Comparison of ENCODE assay signal across 31 mouse cellular contexts in genomic region chr14:34293641-34294040, GRCm38 (mm10). TPM values are rescaled to one million over a fixed set of nuclear protein-coding genes. Genes with fewer than 3 reads are reported as not detected.
DNase-seq lines count a peak whose midpoint lies in the region; ATAC-seq lines count a peak whose summit lies in the region.
"Had no signal": no experiment of that assay in that cellular context is flagged by ENCODE, and none has a peak within 500 bp of the region (broad histone marks: within the 10 kb centered on the region; RNA-seq: fewer than 3 reads in every experiment).

No protein-coding gene starts in this region.

- no peak overlapping the region for H3K9ac ChIP-seq in kidney, embryonic 15.5 days
- H3K9ac ChIP-seq: embryonic facial prominence, embryonic 13.5 days; forebrain, embryonic 12.5 days; forebrain, embryonic 15.5 days; heart, embryonic 12.5 days; heart, embryonic 15.5 days; hindbrain, embryonic 13.5 days had no signal

- 64% methylated on average over 3 of the region's 3 CpGs for WGBS in kidney, embryonic 15.5 days

- H3K4me2 ChIP-seq in kidney, embryonic 15.5 days, result no peak overlapping the region
- H3K4me2 ChIP-seq: embryonic facial prominence, embryonic 13.5 days; forebrain, embryonic 12.5 days; forebrain, embryonic 15.5 days; heart, embryonic 12.5 days; heart, embryonic 15.5 days; hindbrain, embryonic 13.5 days had no signal

- H3K4me1 ChIP-seq in kidney, embryonic 15.5 days, result peaks cover 19% of the 10 kb centered on the region
- H3K4me1 ChIP-seq: forebrain, embryonic 12.5 days; forebrain, embryonic 15.5 days; hindbrain, embryonic 10.5 days; hindbrain, embryonic 13.5 days had no signal

- DNase-seq in kidney, adult 9 months, result peak; percentile 66
- no peak for DNase-seq in kidney, adult 18-20 months
- DNase-seq in kidney, postnatal 10 days, result peak; percentile 26
- DNase-seq in Muller cell, postnatal 12 days (ENCODE audit: inconsistent ontology term), result no peak
- no peak for DNase-seq in embryo, embryonic 10 days (ENCODE audit: low spot score)
- no peak for DNase-seq in right cerebral cortex, postnatal 4 days
- DNase-seq: adrenal gland, adult 8-10 months; adrenal gland, postnatal 25 days; B cell, adult 2 months; cerebellum, adult 18-20 months; cerebellum, adult 9-10 months; cerebellum, postnatal 14 days; embryo, embryonic 11 days; gastrocnemius, postnatal 25 days; heart, adult 18-20 months; heart, postnatal 10 days; heart, postnatal 36 days had no signal

- H3K27me3 ChIP-seq in kidney, embryonic 15.5 days, result no peaks in the 10 kb centered on the region
- H3K27me3 ChIP-seq: CH12.LX; embryonic facial prominence, embryonic 13.5 days; forebrain, embryonic 12.5 days; forebrain, embryonic 15.5 days; heart, embryonic 12.5 days; heart, embryonic 15.5 days; hindbrain, embryonic 13.5 days had no signal

- H3K9me3 ChIP-seq in kidney, embryonic 15.5 days (replicated peaks), result no peaks in the 10 kb centered on the region
- H3K9me3 ChIP-seq: embryonic facial prominence, embryonic 10.5 days; embryonic facial prominence, embryonic 13.5 days; forebrain, embryonic 12.5 days; forebrain, embryonic 15.5 days; G1E; heart, embryonic 12.5 days; heart, embryonic 15.5 days; hindbrain, embryonic 10.5 days; hindbrain, embryonic 13.5 days had no signal

- no peaks in the 10 kb centered on the region for H3K36me3 ChIP-seq in kidney, embryonic 15.5 days
- H3K36me3 ChIP-seq: embryonic facial prominence, embryonic 10.5 days; forebrain, embryonic 12.5 days; forebrain, embryonic 15.5 days; heart, embryonic 12.5 days; heart, embryonic 15.5 days; hindbrain, embryonic 10.5 days; hindbrain, embryonic 13.5 days had no signal

- H3K27ac ChIP-seq in kidney, embryonic 15.5 days, result peak overlapping the region; percentile 64
- H3K27ac ChIP-seq: embryonic facial prominence, embryonic 10.5 days; embryonic facial prominence, embryonic 13.5 days; forebrain, embryonic 12.5 days; forebrain, embryonic 15.5 days; heart, embryonic 15.5 days; hindbrain, embryonic 10.5 days; hindbrain, embryonic 13.5 days had no signal

- no peak overlapping the region for H3K4me3 ChIP-seq in kidney, embryonic 15.5 days (replicated peaks)
- H3K4me3 ChIP-seq: embryonic facial prominence, embryonic 10.5 days; embryonic facial prominence, embryonic 13.5 days; erythroblast, embryonic 14.5 days; forebrain, embryonic 12.5 days; forebrain, embryonic 15.5 days; heart, embryonic 12.5 days; heart, embryonic 15.5 days; hindbrain, embryonic 10.5 days; hindbrain, embryonic 13.5 days had no signal

- peak; percentile 72; the same call in 1 of the 2 replicates for ATAC-seq in kidney, embryonic 15.5 days (replicated peaks; ENCODE audit: low FRiP score)
- ATAC-seq: activated CD4-positive, CD25-positive, alpha-beta regulatory T cell, adult 4 months; forebrain, embryonic 15.5 days; hindbrain, embryonic 16.5 days had no signal

RNA-seq across cellular contexts. Expression of gene Shld2, which starts 16.7 kb away (rescaled TPM):
- 10.5 and 11.0 TPM in 2 replicates for polyA plus RNA-seq in kidney, embryonic 15.5 days (2015; fragmentation: Nextera tagmentation; extraction: Ambion mirVana)

RNA-seq across cellular contexts. Expression of gene Glud1, which starts 16.9 kb away (rescaled TPM):
- 102 and 105 TPM in 2 replicates for polyA plus RNA-seq in kidney, embryonic 15.5 days (2015; fragmentation: Nextera tagmentation; extraction: Ambion mirVana)

Comparison
In these comparisons a context has a peak if more than half of its experiments do, and no peak if none do; other contexts are left out.
1. DNase-seq: peak in kidney, adult 9 months (single experiment) and kidney, postnatal 10 days (single experiment); none in kidney, adult 18-20 months (single experiment), Muller cell, postnatal 12 days (single experiment), embryo, embryonic 10 days (single experiment) and right cerebral cortex, postnatal 4 days (single experiment).